Mouse (Mus musculus) adrenal gland, postnatal 4 days (tissue): ENCODE measurements around the gene Gprin1. TPM values are rescaled to one million over a fixed set of nuclear protein-coding genes. Genes with fewer than 3 reads are reported as not detected.
A peak's percentile ranks its signal among the peaks of the same experiment; 100 is the strongest.

Source experiments
- DNase-seq, 2 experiments: peaks; one replicate each; pipeline ENCODE4 v3.0.0; 2021 to 2022; ENCODE audit warnings: low spot score in 2 of 2, mixed read lengths in 2 of 2
- total RNA-seq, 2 experiments: library from RNA; stranded (reverse); gene quantifications; 2 replicates each; pipeline ENCODE4 v1.2.3; 2021

Gene Gprin1
- total RNA-seq, 2 experiments from 2014 or later = 10.4 to 10.5 TPM

GRCm38 (mm10) chr13:54760906-54761305 is 11.2 kb upstream of the Gprin1 start:
- no peak for DNase-seq

- DNase-seq = no peak
These were observed 10.6 kb upstream of the Gprin1 start for GRCm38 (mm10) chr13:54760164-54760795.

GRCm38 (mm10) chr13:54759496-54759895 is 9.8 kb upstream of the Gprin1 start:
- DNase-seq = no peak

- no peak for DNase-seq
These were observed 9.2 kb upstream of the Gprin1 start for GRCm38 (mm10) chr13:54758756-54759470.

- peak; percentile 62 to 69 for DNase-seq
These were observed 8.5 kb upstream of the Gprin1 start for GRCm38 (mm10) chr13:54758045-54758755.

GRCm38 (mm10) chr13:54757093-54757830 is 7.6 kb upstream of the Gprin1 start:
- DNase-seq = no peak

- DNase-seq = no peak
These were observed 6.6 kb upstream of the Gprin1 start for GRCm38 (mm10) chr13:54756156-54756712.

GRCm38 (mm10) chr13:54755201-54755830 is 5.6 kb upstream of the Gprin1 start:
- DNase-seq = no peak

GRCm38 (mm10) chr13:54754169-54755080 is 4.8 kb upstream of the Gprin1 start:
- no peak for DNase-seq

- no peak for DNase-seq
These were observed 4.1 kb upstream of the Gprin1 start for GRCm38 (mm10) chr13:54753733-54754132.

- DNase-seq = no peak
These were observed 3.0 kb upstream of the Gprin1 start for GRCm38 (mm10) chr13:54752656-54753055.

GRCm38 (mm10) chr13:54750699-54751098 is 1.0 kb upstream of the Gprin1 start:
- no peak for DNase-seq

- DNase-seq = no peak
These were observed 412 bp downstream of the Gprin1 start for GRCm38 (mm10) chr13:54749061-54749863.

- no peak for DNase-seq
These were observed 983 bp downstream of the Gprin1 start for GRCm38 (mm10) chr13:54748721-54749060.

- no peak for DNase-seq
These were observed 1.5 kb downstream of the Gprin1 start for GRCm38 (mm10) chr13:54748190-54748589.

GRCm38 (mm10) chr13:54746896-54747295 is 2.8 kb downstream of the Gprin1 start:
- DNase-seq = no peak

- no peak for DNase-seq
These were observed 3.6 kb downstream of the Gprin1 start for GRCm38 (mm10) chr13:54746110-54746509.

- no peak for DNase-seq
These were observed 11.5 kb downstream of the Gprin1 start for GRCm38 (mm10) chr13:54738213-54738601.
